Mouse (Mus musculus): ENCODE results near the gene Hsdl1.

- no peak for TF ChIP-seq CTCF (IDR thresholded peaks at IDR 0.05; ENCODE audit: extremely low read depth, insufficient read depth, insufficient read length, insufficient replicate concordance)
- TF ChIP-seq POLR2A (IDR thresholded peaks at IDR 0.05; ENCODE audit: low read depth, low read length), result peak; percentile 46
Measured at GRCm38 (mm10) chr8:119558603-119559401, 16.2 kb downstream of the Hsdl1 start, which contains the start of gene Mbtps1.
